8 mouse cellular contexts compared by ENCODE assay signal in genomic region chr16:20673706-20674303, GRCm38 (mm10). TPM values are rescaled to one million over a fixed set of nuclear protein-coding genes. Genes with fewer than 3 reads are reported as not detected.
DNase-seq lines count a peak whose midpoint lies in the region; ATAC-seq and TF ChIP-seq lines count a peak whose summit lies in the region.

No protein-coding gene starts in this region.

- H3K4me1 ChIP-seq in heart, embryonic 14.5 days (ENCODE audit: control insufficient read depth in 2 of 2, insufficient read depth in 2 of 2, low read length in 2 of 2): peaks cover 8 to 37% of the 10 kb centered on the region in 2 experiments
- H3K4me1 ChIP-seq in midbrain, embryonic 15.5 days: peaks cover 23% of the 10 kb centered on the region

- H3K4me2 ChIP-seq in heart, embryonic 14.5 days (ENCODE audit: low read length): peak overlapping the region; percentile 98
- peak overlapping the region; percentile 80 for H3K4me2 ChIP-seq in midbrain, embryonic 15.5 days

- no peak for DNase-seq in left cerebral cortex, adult 2 months (ENCODE audit: extremely low spot score in 1 of 2, low spot score in 2 of 2)
- no peak for DNase-seq in left cerebral cortex, postnatal 25 days (ENCODE audit: low spot score in 2 of 2)
- peak; percentile 60 for DNase-seq in cerebellum, adult 9-11 months
- peak; percentile 63 for DNase-seq in kidney, postnatal 14 days
- DNase-seq in thymus, postnatal 25 days: peak; percentile 39
- DNase-seq in right cerebral cortex, postnatal 4 days: no peak

- intact Hi-C loops in left cerebral cortex, adult 2 months (cut with DNase I): loop anchor here (2.0 kb wide), 1 partner anchor 23 kb away; the partner anchor contains the start of gene Psmd2
- intact Hi-C loops in left cerebral cortex, postnatal 25 days (cut with DNase I): loop anchor here (2.0 kb wide), 1 partner anchor 21 kb away; no protein-coding TSS in a partner anchor

- H3K4me3 ChIP-seq in left cerebral cortex, adult 2 months: peak overlapping the region; percentile 65
- H3K4me3 ChIP-seq in heart, embryonic 14.5 days (ENCODE audit: control insufficient read depth in 1 of 2, insufficient read depth in 1 of 2, low read depth in 1 of 2, low read length in 2 of 2): peak overlapping the region; percentile 95 to 97
- peak overlapping the region; percentile 81 for H3K4me3 ChIP-seq in midbrain, embryonic 15.5 days

- H3K9me3 ChIP-seq in heart, embryonic 14.5 days (ENCODE audit: control insufficient read depth, low read length): no peaks in the 10 kb centered on the region
- no peaks in the 10 kb centered on the region for H3K9me3 ChIP-seq in midbrain, embryonic 15.5 days

- H3K36me3 ChIP-seq in heart, embryonic 14.5 days (ENCODE audit: control insufficient read depth, insufficient read depth, low read length): peaks cover 45% of the 10 kb centered on the region
- H3K36me3 ChIP-seq in midbrain, embryonic 15.5 days (replicated peaks): peaks cover 22% of the 10 kb centered on the region

- H3K9ac ChIP-seq in heart, embryonic 14.5 days (ENCODE audit: low read length): peak overlapping the region; percentile 96
- H3K9ac ChIP-seq in midbrain, embryonic 15.5 days: peak overlapping the region; percentile 90

- H3K27me3 ChIP-seq in heart, embryonic 14.5 days (ENCODE audit: control insufficient read depth, insufficient read depth, low read length): no peaks in the 10 kb centered on the region
- no peaks in the 10 kb centered on the region for H3K27me3 ChIP-seq in midbrain, embryonic 15.5 days (replicated peaks)

- 3% methylated on average over 14 of the region's 14 CpGs for WGBS in heart, embryonic 14.5 days
- 14% methylated on average over 14 of the region's 14 CpGs for WGBS in midbrain, embryonic 15.5 days

- ATAC-seq in heart, embryonic 14.5 days (ENCODE audit: insufficient number of reproducible peaks, insufficient read depth, low FRiP score, low read depth): no peak
- ATAC-seq in midbrain, embryonic 15.5 days (replicated peaks): no peak

- H3K27ac ChIP-seq in left cerebral cortex, adult 2 months: peak overlapping the region; percentile 79
- peak overlapping the region; percentile 42 to 96 for H3K27ac ChIP-seq in heart, embryonic 14.5 days (replicated peaks in 1 of 2; ENCODE audit: control insufficient read depth in 1 of 2, insufficient read depth in 1 of 2, low read depth in 2 of 2, low read length in 2 of 2)
- H3K27ac ChIP-seq in midbrain, embryonic 15.5 days: no peak overlapping the region; the same call in 1 of the 2 replicates

- no peak for TF ChIP-seq CTCF in left cerebral cortex, adult 2 months (IDR thresholded peaks at IDR 0.05)

RNA-seq across cellular contexts. Expression of gene Eif4g1, which starts 5.7 kb away (rescaled TPM):
- total RNA-seq in left cerebral cortex, adult 2 months (2021): 100 to 1,000 TPM; 278 to 283 TPM
- total RNA-seq in left cerebral cortex, postnatal 25 days (2021): 100 to 1,000 TPM; 279 to 287 TPM
- 96.6 and 107 TPM in 2 replicates for polyA plus RNA-seq in heart, embryonic 14.5 days (2014; fragmentation: Nextera tagmentation; extraction: Ambion mirVana)
- polyA plus RNA-seq in midbrain, embryonic 15.5 days (2015; fragmentation: Nextera tagmentation; extraction: Ambion mirVana): 146 and 148 TPM in 2 replicates

RNA-seq across cellular contexts. Expression of gene Fam131a, which starts 19.2 kb away (rescaled TPM):
- total RNA-seq in left cerebral cortex, adult 2 months (2021): 100 to 1,000 TPM; 320 to 343 TPM
- total RNA-seq in left cerebral cortex, postnatal 25 days (2021): 100 to 1,000 TPM; 319 to 375 TPM
- 7.1 and 7.2 TPM in 2 replicates for polyA plus RNA-seq in heart, embryonic 14.5 days (2014; fragmentation: Nextera tagmentation; extraction: Ambion mirVana)
- 58.1 and 58.5 TPM in 2 replicates for polyA plus RNA-seq in midbrain, embryonic 15.5 days (2015; fragmentation: Nextera tagmentation; extraction: Ambion mirVana)

RNA-seq across cellular contexts. Expression of gene Psmd2, which starts 22.4 kb away (rescaled TPM):
- total RNA-seq in left cerebral cortex, adult 2 months (2021): 100 to 1,000 TPM; 218 to 233 TPM
- 100 to 1,000 TPM; 230 to 231 TPM for total RNA-seq in left cerebral cortex, postnatal 25 days (2021)
- 217 and 231 TPM in 2 replicates for polyA plus RNA-seq in heart, embryonic 14.5 days (2014; fragmentation: Nextera tagmentation; extraction: Ambion mirVana)
- 355 and 359 TPM in 2 replicates for polyA plus RNA-seq in midbrain, embryonic 15.5 days (2015; fragmentation: Nextera tagmentation; extraction: Ambion mirVana)

RNA-seq across cellular contexts. Expression of gene Polr2h, which starts 43.7 kb away (rescaled TPM):
- total RNA-seq in left cerebral cortex, adult 2 months (2021): 10 to 100 TPM; 22.5 to 28.6 TPM
- 10 to 100 TPM; 23.0 to 23.6 TPM for total RNA-seq in left cerebral cortex, postnatal 25 days (2021)
- 53.2 and 58.4 TPM in 2 replicates for polyA plus RNA-seq in heart, embryonic 14.5 days (2014; fragmentation: Nextera tagmentation; extraction: Ambion mirVana)
- polyA plus RNA-seq in midbrain, embryonic 15.5 days (2015; fragmentation: Nextera tagmentation; extraction: Ambion mirVana): 82.3 and 90.6 TPM in 2 replicates

RNA-seq across cellular contexts. Expression of gene Clcn2, which starts 43.7 kb away (rescaled TPM):
- 10 to 100 TPM; 74.8 to 79.3 TPM for total RNA-seq in left cerebral cortex, adult 2 months (2021)
- 10 to 100 TPM; 58.7 to 60.9 TPM for total RNA-seq in left cerebral cortex, postnatal 25 days (2021)
- polyA plus RNA-seq in heart, embryonic 14.5 days (2014; fragmentation: Nextera tagmentation; extraction: Ambion mirVana): 4.0 and 5.1 TPM in 2 replicates
- 33.7 and 33.8 TPM in 2 replicates for polyA plus RNA-seq in midbrain, embryonic 15.5 days (2015; fragmentation: Nextera tagmentation; extraction: Ambion mirVana)

Comparison
In these comparisons a context has a peak if more than half of its experiments do, and no peak if none do; other contexts are left out.
1. DNase-seq: peak in cerebellum, adult 9-11 months (single experiment), kidney, postnatal 14 days (single experiment) and thymus, postnatal 25 days (single experiment); none in left cerebral cortex, adult 2 months (0 of 2), left cerebral cortex, postnatal 25 days (0 of 2) and right cerebral cortex, postnatal 4 days (single experiment).
2. Peak in every context shown above with its lines, with median percentiles within 50 percentile points of each other: H3K4me3 ChIP-seq.